Comparison of ENCODE assay signal across 8 mouse cellular contexts in the genomic region with DNA sequence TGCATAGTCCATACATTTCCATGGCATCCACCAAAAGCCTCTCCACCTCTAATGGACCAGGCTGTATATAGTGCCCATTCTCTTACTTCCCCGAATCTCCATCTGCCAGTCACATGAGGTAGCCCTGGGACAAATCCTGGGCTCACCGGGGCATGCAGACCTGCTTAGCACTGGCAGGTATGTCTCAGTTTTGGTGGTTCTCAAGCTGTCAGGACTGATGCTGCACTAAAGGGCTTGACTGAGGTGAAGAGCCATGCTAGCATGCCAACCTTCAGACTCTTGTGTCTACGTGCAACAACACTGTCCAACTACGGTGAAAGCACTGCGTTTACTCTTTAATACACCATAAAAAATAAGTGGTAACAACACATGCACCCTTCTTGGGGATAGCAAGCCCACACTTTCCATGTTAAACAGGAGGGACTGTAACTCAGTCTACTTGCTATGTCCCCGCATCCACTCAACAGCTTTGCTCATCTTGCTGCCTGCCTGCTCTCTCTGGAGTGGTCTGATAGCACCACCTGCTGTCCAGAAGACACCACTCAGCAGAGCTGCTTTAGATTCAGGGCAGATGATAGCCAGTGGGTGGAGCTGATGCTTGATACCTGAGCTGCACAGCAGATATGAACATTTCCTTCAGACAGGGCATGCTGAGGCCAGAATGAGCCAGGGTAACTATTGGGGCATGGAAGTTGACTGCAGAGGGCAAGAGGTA.
A peak's percentile ranks its signal among the peaks of the same experiment; 100 is the strongest.
DNase-seq lines count a peak whose midpoint lies in the region; ATAC-seq and TF ChIP-seq lines count a peak whose summit lies in the region.

No protein-coding gene starts in this region.

- ATAC-seq in erythroblast, adult 5-6 weeks (replicated peaks; ENCODE audit: low FRiP score, poor library complexity, severe bottlenecking): peak; percentile 56; the same call in 1 of the 2 replicates
- ATAC-seq in heart, embryonic 12.5 days (ENCODE audit: insufficient number of reproducible peaks, low FRiP score): peak; percentile 72; the same call in 1 of the 2 replicates
- 0 out of 2 replicates have a peak, but pooled peaks have one; percentile 39 for ATAC-seq in liver, embryonic 13.5 days (ENCODE audit: low read depth)
- peak; percentile 90 for ATAC-seq in neural tube, embryonic 14.5 days (ENCODE audit: low read depth)

- no peak for TF ChIP-seq POLR2A in testis, adult 2 months (IDR thresholded peaks at IDR 0.05; ENCODE audit: control insufficient read depth, low read depth, low read length)

- no peak overlapping the region for H3K9ac ChIP-seq in heart, embryonic 12.5 days
- H3K9ac ChIP-seq in liver, embryonic 13.5 days: no peak overlapping the region
- H3K9ac ChIP-seq in neural tube, embryonic 14.5 days (replicated peaks; ENCODE audit: low read depth, low read length): no peak overlapping the region

- no peak overlapping the region for H3K4me3 ChIP-seq in heart, embryonic 12.5 days
- no peak overlapping the region for H3K4me3 ChIP-seq in liver, embryonic 13.5 days (replicated peaks)
- H3K4me3 ChIP-seq in neural tube, embryonic 14.5 days (ENCODE audit: low read depth, low read length): no peak overlapping the region
- no peak overlapping the region for H3K4me3 ChIP-seq in testis, adult 2 months (ENCODE audit: control insufficient read depth, low read depth, low read length)

- no peaks in the 10 kb centered on the region for H3K4me1 ChIP-seq in heart, embryonic 12.5 days (replicated peaks)
- no peaks in the 10 kb centered on the region for H3K4me1 ChIP-seq in liver, embryonic 13.5 days (replicated peaks)
- H3K4me1 ChIP-seq in neural tube, embryonic 14.5 days (ENCODE audit: control insufficient read depth, insufficient read depth, low read length): no peaks in the 10 kb centered on the region
- H3K4me1 ChIP-seq in testis, adult 2 months (ENCODE audit: control insufficient read depth, insufficient read depth, low read length): no peaks in the 10 kb centered on the region

- WGBS in heart, embryonic 12.5 days: 87% methylated on average over 6 of the region's 6 CpGs
- WGBS in liver, embryonic 13.5 days (ENCODE audit: insufficient replicate concordance): 66% methylated on average over 6 of the region's 6 CpGs
- 83% methylated on average over 6 of the region's 6 CpGs for WGBS in neural tube, embryonic 14.5 days

- peaks cover 13% of the 10 kb centered on the region for H3K36me3 ChIP-seq in heart, embryonic 12.5 days
- no peaks in the 10 kb centered on the region for H3K36me3 ChIP-seq in liver, embryonic 13.5 days
- no peaks in the 10 kb centered on the region for H3K36me3 ChIP-seq in neural tube, embryonic 14.5 days (ENCODE audit: control insufficient read depth, insufficient read depth, low read length)
- H3K36me3 ChIP-seq in testis, adult 2 months (ENCODE audit: control insufficient read depth, insufficient read depth, low read length): no peaks in the 10 kb centered on the region

- H3K9me3 ChIP-seq in heart, embryonic 12.5 days (replicated peaks): peaks cover 2% of the 10 kb centered on the region; the same call in 1 of the 2 replicates
- H3K9me3 ChIP-seq in liver, embryonic 13.5 days (replicated peaks): no peaks in the 10 kb centered on the region
- no peaks in the 10 kb centered on the region for H3K9me3 ChIP-seq in neural tube, embryonic 14.5 days (ENCODE audit: control insufficient read depth, low read length)

- TF ChIP-seq CTCF in testis, adult 2 months (IDR thresholded peaks at IDR 0.05; ENCODE audit: control insufficient read depth, insufficient read depth, insufficient replicate concordance, low read depth, low read length): peak; percentile 72; the same call in 1 of the 2 replicates

- H3K27ac ChIP-seq in heart, embryonic 12.5 days (ENCODE audit: poor library complexity, severe bottlenecking): no peak overlapping the region
- H3K27ac ChIP-seq in liver, embryonic 13.5 days: no peak overlapping the region
- H3K27ac ChIP-seq in neural tube, embryonic 14.5 days (ENCODE audit: low read depth, low read length): no peak overlapping the region
- H3K27ac ChIP-seq in testis, adult 2 months (ENCODE audit: control insufficient read depth, insufficient read depth, low read depth, low read length): no peak overlapping the region

- H3K27me3 ChIP-seq in heart, embryonic 12.5 days (replicated peaks): no peaks in the 10 kb centered on the region
- no peaks in the 10 kb centered on the region for H3K27me3 ChIP-seq in liver, embryonic 13.5 days
- H3K27me3 ChIP-seq in neural tube, embryonic 14.5 days (ENCODE audit: control insufficient read depth, insufficient read depth, low read length): no peaks in the 10 kb centered on the region
- H3K27me3 ChIP-seq in testis, adult 2 months (ENCODE audit: control insufficient read depth, insufficient read depth, low read length): no peaks in the 10 kb centered on the region

- DNase-seq in CD4-positive helper T cell, adult 2 months (ENCODE audit: low read depth, low spot score): peak; percentile 65
- DNase-seq in brain, adult 2 months (ENCODE audit: low read depth, low spot score): peak; percentile 96
- peak; percentile 88 for DNase-seq in kidney, postnatal 14 days
- DNase-seq in liver, embryonic 13.5 days: peak; percentile 50

- H3K4me2 ChIP-seq in heart, embryonic 12.5 days: no peak overlapping the region
- H3K4me2 ChIP-seq in liver, embryonic 13.5 days: no peak overlapping the region
- H3K4me2 ChIP-seq in neural tube, embryonic 14.5 days (ENCODE audit: low read depth, low read length): no peak overlapping the region

Comparison
In these comparisons a context has a peak if more than half of its experiments do, and no peak if none do; other contexts are left out.
1. ATAC-seq: peak in every context shown above with its lines; median percentile 90 in neural tube, embryonic 14.5 days; 72 in heart, embryonic 12.5 days; 56 in erythroblast, adult 5-6 weeks; 39 in liver, embryonic 13.5 days.